Mouse (Mus musculus): ENCODE measurements around the gene Gnpda2.

The Gnpda2 gene

GRCm38 (mm10) chr5:69591640-69592461, at the start of gene Gnpda2:
Gnpda2 (minus strand) TSS chr5:69592340.
- peak; percentile 93 for DNase-seq

- DNase-seq: no peak
Observed at GRCm38 (mm10) chr5:69634766-69635165, 42.6 kb upstream of the Gnpda2 start.

- DNase-seq: no peak
Observed at GRCm38 (mm10) chr5:69620899-69621298, 28.8 kb upstream of the Gnpda2 start.

- peak; percentile 65 for DNase-seq
Observed at GRCm38 (mm10) chr5:69613209-69613796, 21.2 kb upstream of the Gnpda2 start.

- DNase-seq: peak; percentile 43
Observed at GRCm38 (mm10) chr5:69601027-69601426, 8.9 kb upstream of the Gnpda2 start.

GRCm38 (mm10) chr5:69557404-69557935, 34.7 kb downstream of the Gnpda2 start:
- DNase-seq: peak; percentile 57

GRCm38 (mm10) chr5:69556628-69557403, 35.3 kb downstream of the Gnpda2 start, which contains the start of gene Guf1:
Guf1 (plus strand) TSS chr5:69556923.
- peak; percentile 94 for DNase-seq

GRCm38 (mm10) chr5:69542489-69542888, 49.7 kb downstream of the Gnpda2 start, which contains the start of gene Yipf7:
Yipf7 (minus strand) TSS chr5:69542648.
- DNase-seq: no peak

DNA sequence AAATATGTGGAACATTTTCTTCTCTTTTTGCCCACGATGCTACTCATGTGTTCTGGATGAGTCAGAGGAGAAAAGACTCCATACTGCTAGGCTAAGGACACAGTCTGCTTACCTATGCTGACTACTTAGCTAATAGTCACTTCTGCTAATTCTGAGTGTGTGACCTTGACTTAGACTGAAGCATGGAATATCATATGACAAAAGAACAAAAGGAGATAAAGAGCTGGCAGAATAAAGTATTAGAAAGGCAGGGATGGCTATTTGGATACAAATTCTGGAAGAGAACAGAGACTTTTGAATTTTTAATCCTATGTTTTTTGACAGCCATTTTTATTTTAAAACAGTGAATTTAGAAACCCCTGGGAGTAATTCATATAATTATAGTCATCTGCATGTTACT, 50.5 kb downstream of the Gnpda2 start:
- no peak for DNase-seq

GRCm38 (mm10) chr5:69523944-69524343, 68.2 kb downstream of the Gnpda2 start:
- no peak for DNase-seq

Measured in embryo, embryonic 11 days (tissue).